Mouse (Mus musculus) mouse embryonic stem cell (cell line): ENCODE results near the gene Dmd.

Source experiments
- in situ Hi-C, 2 experiments: fragments of 300-500 bp; cut with MboI; formaldehyde crosslinking; loops; 1 replicate in 1 of 2; 3 replicates in 1 of 2; pipeline ENCODE4 v1.14.3; 2019 to 2020; ENCODE audit warnings: low sequenced_read_pairs in 2 of 2, low pct_unique_long_range_greater_than_20kb in 1 of 2, mixed read lengths in 1 of 2; ENCODE audit not compliant: unreplicated experiment in 1 of 2

Dmd gene

DNA sequence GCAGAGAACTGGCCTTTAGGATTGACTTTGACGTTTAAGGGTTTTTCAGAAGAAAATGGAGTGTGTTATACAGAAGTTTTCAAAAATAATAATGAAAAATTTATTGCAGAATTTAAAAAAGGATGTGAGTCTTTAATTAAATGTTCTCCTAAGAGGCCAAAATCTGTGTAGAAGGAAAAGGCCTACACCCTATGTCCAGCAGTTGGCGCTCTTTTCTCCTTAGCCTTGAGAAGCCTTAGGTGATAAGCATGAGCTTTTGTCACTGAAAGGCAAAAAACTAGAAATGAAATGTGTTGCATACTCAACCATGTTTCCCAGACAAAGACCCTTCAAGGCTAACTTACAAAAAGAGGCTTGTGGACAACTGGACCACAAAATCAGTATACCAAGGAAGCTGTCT is 2222.6 kb downstream of the Dmd start:
- in situ Hi-C loops: loop anchor here in 1 of 2 experiments (25.0 kb wide), 1 partner anchor 284 kb away; no protein-coding TSS in a partner anchor

GRCm38 (mm10) chrX:85187565-85187964 is 2238.9 kb downstream of the Dmd start:
- in situ Hi-C loops: no loop called here

DNA sequence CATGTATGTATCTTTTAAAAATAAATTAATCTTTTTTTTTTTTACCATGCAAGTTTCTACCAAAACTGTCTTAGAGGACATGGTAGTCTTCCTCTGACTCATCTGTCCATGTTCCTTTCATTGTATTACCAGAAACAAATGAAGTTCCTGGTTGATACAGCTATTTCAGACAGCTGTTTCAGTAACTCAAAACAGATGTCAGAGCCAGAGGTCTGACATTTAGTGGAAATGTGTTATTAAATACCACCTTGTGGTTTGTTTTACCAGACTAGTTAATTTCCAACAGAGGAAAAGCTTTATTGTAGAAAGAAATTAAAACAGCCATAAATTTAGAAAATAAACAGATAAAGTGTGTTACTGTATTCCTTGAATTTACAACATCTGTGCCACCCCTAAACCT is 2245.2 kb downstream of the Dmd start:
- in situ Hi-C loops: no loop called here

DNA sequence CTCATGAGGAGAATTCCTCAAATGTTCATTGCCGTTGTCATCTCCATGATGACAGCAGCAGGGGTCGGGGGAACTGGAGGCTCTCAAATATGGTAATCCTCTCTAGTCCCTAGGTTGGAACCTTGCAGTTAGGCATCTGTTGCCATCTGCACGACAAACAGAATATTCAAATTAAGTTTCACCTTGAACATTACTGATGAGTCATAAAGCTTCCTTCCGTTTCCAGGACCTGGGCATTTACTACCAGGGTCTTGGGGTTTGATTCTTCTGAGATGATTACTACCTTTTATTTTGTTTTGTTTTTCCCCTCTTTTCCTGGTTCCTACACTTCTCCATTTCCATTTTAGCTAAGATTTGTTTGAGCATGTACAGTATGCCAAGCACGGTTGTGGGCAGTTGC is 2249.0 kb downstream of the Dmd start:
- in situ Hi-C loops: no loop called here

- in situ Hi-C loops: no loop called here
Observed at GRCm38 (mm10) chrX:85199398-85199797, 2250.7 kb downstream of the Dmd start.

- in situ Hi-C loops: no loop called here
Observed at GRCm38 (mm10) chrX:85207001-85207400, 2258.3 kb downstream of the Dmd start.

GRCm38 (mm10) chrX:85226883-85227282 is 2278.2 kb downstream of the Dmd start:
- in situ Hi-C loops: no loop called here

GRCm38 (mm10) chrX:85249379-85249778 is 2300.7 kb downstream of the Dmd start, which contains the start of gene Fthl17a:
Gene Fthl17a (plus strand): TSS chrX:85249679.
- in situ Hi-C loops: no loop called here
